Mouse (Mus musculus) liver, embryonic 14.5 days (tissue): ENCODE measurements at regions not wholly inside any gene's neighbourhood (a gene's known extent, or its start where the extent isn't known, plus 50 kb on each side); places are given as distances from the start of the nearest gene placed in this dataset.

Experiments used
- CTCF ChIP-seq: IDR thresholded peaks from 2 replicates; pipeline ENCODE4 v1.5.1; 2016; ENCODE audit warnings: antibody characterized with exemption, low read depth, control low read depth
- EP300 ChIP-seq: IDR thresholded peaks from 2 replicates; pipeline ENCODE4 v1.6.1; 2016; ENCODE audit warnings: antibody characterized with exemption, low read depth

DNA sequence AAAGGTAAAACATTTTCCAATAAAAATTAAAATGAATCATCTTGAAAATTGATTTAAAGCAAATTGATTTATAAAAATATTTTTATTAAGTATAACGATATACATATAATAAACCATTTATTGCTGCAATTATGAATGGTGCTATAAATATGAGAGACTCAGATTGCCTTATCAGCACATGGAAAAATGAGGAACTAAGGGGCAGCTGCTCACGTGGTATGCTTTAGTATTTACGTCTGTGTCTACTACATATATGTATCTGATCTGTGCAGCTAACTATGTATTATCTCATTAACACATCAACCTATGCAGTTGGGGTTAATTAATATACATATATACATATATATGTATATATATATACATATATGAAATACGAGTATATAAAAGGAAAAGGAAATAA, 156.6 kb upstream of the Pdcd1 start:
- no peak for TF ChIP-seq EP300
- TF ChIP-seq CTCF, result no peak
